Mouse (Mus musculus) macrophage (primary cell): ENCODE measurements around the gene Ccp110. TPM values are rescaled to one million over a fixed set of nuclear protein-coding genes. Genes with fewer than 3 reads are reported as not detected.

ENCODE experiments used
- H3K27ac ChIP-seq: fragments of 350-480 bp; formaldehyde crosslinking; 2 replicates; pipeline ENCODE4 v1.9.0; 2021
- H3K36me3 ChIP-seq: fragments of 350-480 bp; formaldehyde crosslinking; 2 replicates; pipeline ENCODE4 v1.9.0; 2021; ENCODE audit errors: inconsistent target
- H3K4me3 ChIP-seq: fragments of 350-480 bp; formaldehyde crosslinking; 2 replicates; pipeline ENCODE4 v1.9.0; 2021; ENCODE audit errors: inconsistent target
- H3K79me2 ChIP-seq: fragments of 350-480 bp; formaldehyde crosslinking; 2 replicates; pipeline ENCODE4 v1.9.0; 2021; ENCODE audit errors: inconsistent target
- WGBS: methylation state at CpG from one replicate; pipeline ENCODE4 v1.1.7; 2026; ENCODE audit warnings: inconsistent platforms; ENCODE audit not compliant: missing documents; 5-methylcytosine and 5-hydroxymethylcytosine counted together
- polyA plus RNA-seq: library from polyadenylated mRNA; stranded (reverse); fragments of 250-400 nt; gene quantifications from 3 replicates; pipeline ENCODE4 v1.2.4, GENCODE M21; 2018; ENCODE audit warnings: inconsistent platforms

Gene Ccp110
- polyA plus RNA-seq, 1 experiment from 2014 or later: 3.7 TPM

- 62% methylated on average over 6 of the region's 6 CpGs for WGBS
- Histone ChIP-seq H3K36me3 (peaks cover 34% of the 10 kb centered on the region), H3K27ac (no peak overlapping the region), H3K4me3 (no peak overlapping the region; the same call in 1 of the 2 replicates), H3K79me2 (peaks cover 58% of the 10 kb centered on the region)
Observed at GRCm38 (mm10) chr7:118742278-118742677, 29.9 kb downstream of the Ccp110 start.

GRCm38 (mm10) chr7:118744766-118745165 lies 32.4 kb downstream of the Ccp110 start:
- H3K79me2 ChIP-seq: peaks cover 58% of the 10 kb centered on the region
- peaks cover 59% of the 10 kb centered on the region for H3K36me3 ChIP-seq
- WGBS: 95% methylated on average over 5 of the region's 5 CpGs
- H3K4me3 ChIP-seq: no peak overlapping the region
- H3K27ac ChIP-seq: no peak overlapping the region

GRCm38 (mm10) chr7:118747891-118748672 lies 35.7 kb downstream of the Ccp110 start:
- Histone ChIP-seq H3K36me3 (peaks cover 91% of the 10 kb centered on the region), H3K27ac (no peak overlapping the region), H3K4me3 (no peak overlapping the region), H3K79me2 (peaks cover 33% of the 10 kb centered on the region)
- 96% methylated on average over 12 of the region's 12 CpGs for WGBS

GRCm38 (mm10) chr7:118749706-118750105 lies 37.4 kb downstream of the Ccp110 start:
- Histone ChIP-seq H3K36me3 (peaks cover 96% of the 10 kb centered on the region), H3K4me3 (no peak overlapping the region), H3K79me2 (peaks cover 17% of the 10 kb centered on the region; the same call in 1 of the 2 replicates), H3K27ac (no peak overlapping the region)
- WGBS: 95% methylated on average over 6 of the region's 8 CpGs

GRCm38 (mm10) chr7:118751625-118752024 lies 39.3 kb downstream of the Ccp110 start:
- Histone ChIP-seq H3K36me3 (peaks cover 97% of the 10 kb centered on the region), H3K79me2 (peaks cover 19% of the 10 kb centered on the region; the same call in 1 of the 2 replicates), H3K27ac (no peak overlapping the region), H3K4me3 (no peak overlapping the region)
- 93% methylated on average over 7 of the region's 7 CpGs for WGBS

GRCm38 (mm10) chr7:118755756-118756155 lies 43.4 kb downstream of the Ccp110 start:
- WGBS: 92% methylated on average over 6 of the region's 7 CpGs
- H3K36me3 ChIP-seq: peaks cover 95% of the 10 kb centered on the region
- no peak overlapping the region for H3K4me3 ChIP-seq
- no peak overlapping the region for H3K27ac ChIP-seq
- peaks cover 27% of the 10 kb centered on the region; the same call in 1 of the 2 replicates for H3K79me2 ChIP-seq

- Histone ChIP-seq H3K4me3 (no peak overlapping the region), H3K27ac (no peak overlapping the region), H3K79me2 (peaks cover 27% of the 10 kb centered on the region; the same call in 1 of the 2 replicates), H3K36me3 (peaks cover 95% of the 10 kb centered on the region)
- 92% methylated on average over 24 of the region's 24 CpGs for WGBS
Observed at GRCm38 (mm10) chr7:118756490-118757265, 44.3 kb downstream of the Ccp110 start.

- Histone ChIP-seq H3K4me3 (no peak overlapping the region), H3K79me2 (peaks cover 27% of the 10 kb centered on the region; the same call in 1 of the 2 replicates), H3K36me3 (peaks cover 93% of the 10 kb centered on the region), H3K27ac (no peak overlapping the region)
- WGBS: 97% methylated on average over 4 of the region's 4 CpGs
Observed at GRCm38 (mm10) chr7:118758369-118758768, 46.0 kb downstream of the Ccp110 start.

GRCm38 (mm10) chr7:118759372-118759771 lies 47.0 kb downstream of the Ccp110 start:
- WGBS: 76% methylated on average over 5 of the region's 5 CpGs
- H3K79me2 ChIP-seq: peaks cover 27% of the 10 kb centered on the region; the same call in 1 of the 2 replicates
- peaks cover 95% of the 10 kb centered on the region for H3K36me3 ChIP-seq
- no peak overlapping the region for H3K27ac ChIP-seq
- H3K4me3 ChIP-seq: no peak overlapping the region

- H3K27ac ChIP-seq: no peak overlapping the region
- H3K4me3 ChIP-seq: no peak overlapping the region
- WGBS: 93% methylated on average over 11 of the region's 11 CpGs
- peaks cover 77% of the 10 kb centered on the region for H3K36me3 ChIP-seq
- H3K79me2 ChIP-seq: no peaks in the 10 kb centered on the region
Observed at GRCm38 (mm10) chr7:118763939-118764338, 51.6 kb downstream of the Ccp110 start.

- H3K36me3 ChIP-seq: peaks cover 75% of the 10 kb centered on the region
- WGBS: 96% methylated on average over 14 of the region's 14 CpGs
Observed at GRCm38 (mm10) chr7:118764725-118765124, 52.4 kb downstream of the Ccp110 start.

GRCm38 (mm10) chr7:118765604-118766003 lies 53.3 kb downstream of the Ccp110 start:
- peaks cover 71% of the 10 kb centered on the region for H3K36me3 ChIP-seq
- H3K79me2 ChIP-seq: no peaks in the 10 kb centered on the region
- no peak overlapping the region for H3K4me3 ChIP-seq
- WGBS: 79% methylated on average over 8 of the region's 8 CpGs
- H3K27ac ChIP-seq: no peak overlapping the region

More at GRCm38 (mm10) chr7:118764725-118765124, 52.4 kb downstream of the Ccp110 start:
- Histone ChIP-seq H3K4me3 (no peak overlapping the region), H3K27ac (no peak overlapping the region), H3K79me2 (no peaks in the 10 kb centered on the region)

GRCm38 (mm10) chr7:118766119-118766833 lies 53.9 kb downstream of the Ccp110 start:
- WGBS: 64% methylated on average over 18 of the region's 18 CpGs
- H3K4me3 ChIP-seq: no peak overlapping the region
- H3K36me3 ChIP-seq: peaks cover 64% of the 10 kb centered on the region
- H3K27ac ChIP-seq: no peak overlapping the region
- no peaks in the 10 kb centered on the region for H3K79me2 ChIP-seq

GRCm38 (mm10) chr7:118766834-118767224 lies 54.5 kb downstream of the Ccp110 start:
- H3K79me2 ChIP-seq: no peaks in the 10 kb centered on the region
- H3K4me3 ChIP-seq: no peak overlapping the region
- peaks cover 59% of the 10 kb centered on the region for H3K36me3 ChIP-seq
- no peak overlapping the region for H3K27ac ChIP-seq
- 91% methylated on average over 5 of the region's 5 CpGs for WGBS
